Mouse (Mus musculus) intestine, embryonic 14.5 days (tissue): ENCODE results near the gene Pou3f1. TPM values are rescaled to one million over a fixed set of nuclear protein-coding genes. Genes with fewer than 3 reads are reported as not detected.

Source experiments
- ATAC-seq: fragments of 200-750 bp; cut with Nextera tagmentation; replicated peaks from 2 replicates; pipeline ENCODE4 v1.8.0; 2017; ENCODE audit warnings: low read depth, moderate number of reproducible peaks, moderate TSS enrichment, moderate library complexity; ENCODE audit not compliant: low FRiP score, low TSS enrichment
- DNase-seq: peaks from one replicate; pipeline ENCODE4 v3.0.0-alpha.2; 2018; ENCODE audit warnings: low spot score
- H3K27ac ChIP-seq: fragments of 300-500 bp; sonication (generic); 2 replicates; pipeline ENCODE4 v1.5.1; 2014; ENCODE audit warnings: low read depth, mild to moderate bottlenecking, control low read depth
- H3K27me3 ChIP-seq: fragments of 300-500 bp; sonication (generic); replicated peaks from 2 replicates; pipeline ENCODE4 v1.6.1; 2014; ENCODE audit warnings: low read length, control low read depth; ENCODE audit not compliant: control insufficient read depth, insufficient read depth
- H3K36me3 ChIP-seq: fragments of 300-500 bp; sonication (generic); 2 replicates; pipeline ENCODE4 v1.6.1; 2014; ENCODE audit warnings: low read length, control low read depth; ENCODE audit not compliant: control insufficient read depth, insufficient read depth
- H3K4me1 ChIP-seq: fragments of 300-500 bp; sonication (generic); replicated peaks from 2 replicates; pipeline ENCODE4 v1.6.1; 2014; ENCODE audit warnings: low read length, control low read depth, mixed read lengths; ENCODE audit not compliant: control insufficient read depth, insufficient read depth
- H3K4me2 ChIP-seq: fragments of 300-500 bp; sonication (generic); 2 replicates; pipeline ENCODE4 v1.6.1; 2014; ENCODE audit warnings: low read length
- H3K4me3 ChIP-seq: fragments of 300-500 bp; sonication (generic); 2 replicates; pipeline ENCODE4 v1.5.1; 2014; ENCODE audit warnings: low read depth, low read length, control low read depth, mixed read lengths
- H3K9ac ChIP-seq: fragments of 300-500 bp; sonication (generic); 2 replicates; pipeline ENCODE4 v1.6.1; 2014; ENCODE audit warnings: mild to moderate bottlenecking, low read length
- H3K9me3 ChIP-seq: fragments of 300-500 bp; sonication (generic); 2 replicates; pipeline ENCODE4 v1.6.1; 2016; ENCODE audit warnings: low read length, control low read depth; ENCODE audit not compliant: control insufficient read depth
- WGBS: fragments of 180-500 bp; shearing (Covaris S2); extraction: QIAGEN DNeasy Blood & Tissue Kit; methylation state at CpG from one replicate; pipeline ENCODE4 v1.1.7; 2014; 5-methylcytosine and 5-hydroxymethylcytosine counted together
- polyA plus RNA-seq: library from polyadenylated mRNA; unstranded; fragments of >200 nt; fragmentation: Nextera tagmentation; extraction: Ambion mirVana; gene quantifications from 2 replicates; pipeline ENCODE4 v1.2.1, GENCODE M21; 2014

The Pou3f1 gene
- polyA plus RNA-seq, 1 experiment from 2014 or later = 0.27 TPM

GRCm38 (mm10) chr4:124700248-124700971 is 43.8 kb downstream of the Pou3f1 start, which contains the start of gene Fhl3:
Gene Fhl3, plus strand, starts transcription at chr4:124700701.
- Histone ChIP-seq H3K4me3 (peak within 1 kb of the TSS; percentile 62), H3K36me3 (no peaks in the 10 kb centered on the region), H3K27ac (peak within 1 kb of the TSS; percentile 76), H3K9ac (peak within 1 kb of the TSS; percentile 81), H3K4me2 (peak within 1 kb of the TSS; percentile 52), H3K27me3 (peaks cover 4% of the 10 kb centered on the region; the same call in 1 of the 2 replicates), H3K4me1 (peaks cover 45% of the 10 kb centered on the region), H3K9me3 (no peaks in the 10 kb centered on the region)
- peak; percentile 88 for DNase-seq
- peak; percentile 70 for ATAC-seq
- WGBS = under 1% methylated on average over 31 of the region's 59 CpGs

GRCm38 (mm10) chr4:124701052-124701845 is 44.6 kb downstream of the Pou3f1 start:
- peaks cover 50% of the 10 kb centered on the region for H3K4me1 ChIP-seq

DNA sequence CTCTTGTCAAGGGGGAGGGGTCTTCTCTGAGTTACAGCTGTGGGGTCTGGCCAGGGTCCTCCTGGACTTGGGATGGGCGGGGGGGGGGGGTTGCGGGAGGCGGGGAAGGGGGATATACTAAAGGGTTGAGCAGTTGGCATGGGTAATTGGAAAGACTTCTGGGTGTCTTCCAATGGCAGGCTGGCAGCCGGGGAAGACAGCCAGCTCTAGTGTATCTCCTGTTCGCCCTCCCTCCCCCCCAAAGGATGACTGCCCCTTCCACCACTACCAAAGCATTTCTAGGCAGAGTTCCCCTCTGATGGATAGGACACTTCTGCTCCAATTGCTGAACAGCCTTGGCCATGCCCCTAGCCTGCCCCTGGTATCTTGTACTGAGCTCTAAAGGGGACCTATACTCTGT is 45.3 kb downstream of the Pou3f1 start:
- Histone ChIP-seq H3K4me1 (peaks cover 50% of the 10 kb centered on the region), H3K27ac (peak overlapping the region; percentile 76; the same call in 1 of the 2 replicates), H3K4me2 (peak overlapping the region; percentile 52), H3K36me3 (peaks cover 14% of the 10 kb centered on the region), H3K4me3 (peak overlapping the region; percentile 62), H3K9ac (0 out of 2 replicates have a peak overlapping the region, but pooled peaks have one; percentile 10), H3K27me3 (no peaks in the 10 kb centered on the region), H3K9me3 (no peaks in the 10 kb centered on the region)
- DNase-seq = no peak
- 54% methylated on average over 5 of the region's 5 CpGs for WGBS
- ATAC-seq = no peak

More at GRCm38 (mm10) chr4:124701052-124701845, 44.6 kb downstream of the Pou3f1 start:
- H3K27me3 ChIP-seq = no peaks in the 10 kb centered on the region
- H3K27ac ChIP-seq = peak overlapping the region; percentile 76
- H3K4me2 ChIP-seq = peak overlapping the region; percentile 52
- H3K4me3 ChIP-seq = peak overlapping the region; percentile 62
- peak overlapping the region; percentile 81 for H3K9ac ChIP-seq
- 3% methylated on average over 22 of the region's 22 CpGs for WGBS
- H3K36me3 ChIP-seq = peaks cover 8% of the 10 kb centered on the region
- DNase-seq (peak; percentile 75), ATAC-seq (no peak)
- no peaks in the 10 kb centered on the region for H3K9me3 ChIP-seq

DNA sequence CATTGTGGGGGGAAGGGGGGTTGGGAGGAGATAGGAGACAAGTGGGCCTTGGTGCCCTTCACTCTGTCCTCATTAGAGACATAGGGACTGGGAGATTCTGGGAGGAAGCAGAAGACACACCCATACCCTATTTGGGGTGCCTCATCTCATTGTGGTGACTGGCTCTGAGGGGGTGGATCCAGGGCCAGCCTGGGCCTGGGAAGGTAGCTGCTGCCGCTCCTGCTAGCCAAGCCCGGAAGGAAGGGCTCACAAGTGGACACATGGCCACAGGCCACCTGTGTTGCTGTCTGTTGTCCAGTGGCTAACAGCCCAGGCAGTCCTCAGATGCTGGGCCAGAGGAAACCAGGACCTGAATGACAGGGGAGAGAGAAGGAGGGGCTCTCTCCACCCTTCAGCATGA is 46.8 kb downstream of the Pou3f1 start:
- no peak overlapping the region for H3K9ac ChIP-seq

GRCm38 (mm10) chr4:124703881-124704796 is 47.5 kb downstream of the Pou3f1 start:
- WGBS = 8% methylated on average over 6 of the region's 6 CpGs
- H3K4me1 ChIP-seq = peaks cover 53% of the 10 kb centered on the region

More for the DNA sequence above, 46.8 kb downstream of the Pou3f1 start:
- WGBS = 20% methylated on average over 2 of the region's 2 CpGs
- Histone ChIP-seq H3K27me3 (no peaks in the 10 kb centered on the region), H3K27ac (peak overlapping the region; percentile 79), H3K4me3 (peak overlapping the region; percentile 12; the same call in 1 of the 2 replicates), H3K9me3 (no peaks in the 10 kb centered on the region), H3K4me2 (peak overlapping the region; percentile 52), H3K4me1 (peaks cover 51% of the 10 kb centered on the region), H3K36me3 (peaks cover 20% of the 10 kb centered on the region)
- ATAC-seq (no peak), DNase-seq (no peak)

GRCm38 (mm10) chr4:124704797-124705474 is 48.3 kb downstream of the Pou3f1 start:
- ATAC-seq = no peak
- peak overlapping the region; percentile 1; the same call in 1 of the 2 replicates for H3K9ac ChIP-seq

More at GRCm38 (mm10) chr4:124703881-124704796, 47.5 kb downstream of the Pou3f1 start:
- H3K27ac ChIP-seq = peak overlapping the region; percentile 79
- peaks cover 20% of the 10 kb centered on the region for H3K36me3 ChIP-seq
- H3K27me3 ChIP-seq = no peaks in the 10 kb centered on the region
- H3K9ac ChIP-seq = peak overlapping the region; percentile 1; the same call in 1 of the 2 replicates
- H3K4me2 ChIP-seq = peak overlapping the region; percentile 52
- no peak for DNase-seq
- peak overlapping the region; percentile 12; the same call in 1 of the 2 replicates for H3K4me3 ChIP-seq
- ATAC-seq = no peak
- H3K9me3 ChIP-seq = no peaks in the 10 kb centered on the region

GRCm38 (mm10) chr4:124705661-124706269 is 49.2 kb downstream of the Pou3f1 start:
- H3K4me1 ChIP-seq = peaks cover 55% of the 10 kb centered on the region
- H3K27ac ChIP-seq = peak overlapping the region; percentile 79
- H3K4me2 ChIP-seq = no peak overlapping the region
- ATAC-seq (no peak), DNase-seq (no peak)
- peaks cover 20% of the 10 kb centered on the region for H3K36me3 ChIP-seq
- no peak overlapping the region for H3K9ac ChIP-seq
- H3K27me3 ChIP-seq = no peaks in the 10 kb centered on the region
- H3K9me3 ChIP-seq = no peaks in the 10 kb centered on the region
- H3K4me3 ChIP-seq = no peak overlapping the region
- 85% methylated on average over 23 of the region's 23 CpGs for WGBS

More at GRCm38 (mm10) chr4:124704797-124705474, 48.3 kb downstream of the Pou3f1 start:
- no peak for DNase-seq
- Histone ChIP-seq H3K9me3 (no peaks in the 10 kb centered on the region), H3K27ac (peak overlapping the region; percentile 79), H3K4me1 (peaks cover 52% of the 10 kb centered on the region), H3K4me2 (peak overlapping the region; percentile 52), H3K36me3 (peaks cover 20% of the 10 kb centered on the region), H3K27me3 (no peaks in the 10 kb centered on the region), H3K4me3 (0 out of 2 replicates have a peak overlapping the region, but pooled peaks have one; percentile 3)
- 12% methylated on average over 11 of the region's 11 CpGs for WGBS
